Mouse (Mus musculus): ENCODE measurements at regions not wholly inside any gene's neighbourhood (a gene's known extent, or its start where the extent isn't known, plus 50 kb on each side); places are given as distances from the start of the nearest gene placed in this dataset.

GRCm38 (mm10) chr10:57001723-57002110 is 484.5 kb upstream of the Hsf2 start:
- no peak for TF ChIP-seq CTCF (IDR thresholded peaks at IDR 0.05; ENCODE audit: borderline replicate concordance, insufficient read depth, low read length)
- TF ChIP-seq POLR2A (IDR thresholded peaks at IDR 0.05; ENCODE audit: low read depth, low read length) = no peak
